Mouse (Mus musculus): ENCODE results near the gene B3gnt2. TPM values are rescaled to one million over a fixed set of nuclear protein-coding genes. Genes with fewer than 3 reads are reported as not detected.

B3gnt2 gene
- total RNA-seq, 4 experiments from 2014 or later, result 55.0 to 101 (median 68.4) TPM

DNA sequence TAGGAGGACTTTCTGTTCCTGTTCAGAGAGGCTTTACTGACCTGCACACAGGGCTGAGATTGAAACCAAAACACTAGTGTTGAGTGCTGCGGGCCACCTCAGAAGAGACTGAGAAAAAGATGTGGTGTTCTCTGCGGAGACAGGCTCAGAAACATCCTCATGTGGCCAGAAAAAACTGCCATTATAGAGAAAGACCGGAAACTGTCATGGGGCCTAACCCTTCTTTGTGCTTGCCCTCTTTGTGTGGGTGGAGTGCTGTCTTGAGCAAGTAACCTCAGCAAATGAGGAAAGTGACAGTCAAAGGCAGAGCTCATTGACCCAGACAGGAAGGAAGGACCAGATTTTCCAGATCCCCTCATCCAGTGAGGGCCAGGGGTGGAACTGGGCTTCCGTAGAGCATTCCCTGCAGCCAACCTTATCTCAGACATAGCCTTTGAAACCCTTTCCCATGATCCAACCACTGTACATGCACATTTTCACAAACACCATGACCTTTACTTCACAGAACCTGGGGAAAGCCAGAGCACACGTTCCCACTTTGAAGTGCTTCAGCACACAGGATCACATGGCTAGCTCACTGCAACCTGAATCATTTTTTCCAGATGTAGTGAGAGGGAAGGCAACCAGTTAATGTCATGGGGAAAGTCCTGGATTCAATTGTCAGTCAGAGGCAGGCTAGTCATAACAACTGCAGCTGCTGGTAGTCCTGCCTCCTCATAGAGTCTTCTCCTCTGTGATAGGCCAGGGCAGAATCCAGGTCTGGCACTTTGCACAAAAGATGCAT lies 46.6 kb downstream of the B3gnt2 start:
- no peak for DNase-seq

GRCm38 (mm10) chr11:22813427-22813826 lies 47.3 kb downstream of the B3gnt2 start:
- no peak for DNase-seq

DNA sequence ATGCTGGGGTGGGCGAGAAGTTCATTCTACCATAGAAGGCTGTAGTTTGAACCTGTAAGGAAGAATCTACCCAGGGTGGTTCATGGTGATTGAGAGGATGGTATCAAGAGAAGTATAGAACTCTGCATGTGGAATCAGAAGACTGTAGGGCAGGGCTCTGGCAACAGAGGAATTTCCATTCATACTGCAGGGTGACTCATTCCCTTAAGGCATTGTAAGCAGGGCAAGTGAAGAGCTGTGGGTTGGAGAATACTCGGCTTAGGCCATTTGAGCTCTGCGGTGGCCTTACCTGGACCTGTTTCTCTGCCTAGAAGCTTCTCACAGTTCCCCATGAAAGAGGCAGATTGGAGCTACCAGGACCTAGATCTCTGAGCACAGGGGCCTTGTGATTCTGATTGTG lies 49.3 kb downstream of the B3gnt2 start:
- no peak for DNase-seq

DNA sequence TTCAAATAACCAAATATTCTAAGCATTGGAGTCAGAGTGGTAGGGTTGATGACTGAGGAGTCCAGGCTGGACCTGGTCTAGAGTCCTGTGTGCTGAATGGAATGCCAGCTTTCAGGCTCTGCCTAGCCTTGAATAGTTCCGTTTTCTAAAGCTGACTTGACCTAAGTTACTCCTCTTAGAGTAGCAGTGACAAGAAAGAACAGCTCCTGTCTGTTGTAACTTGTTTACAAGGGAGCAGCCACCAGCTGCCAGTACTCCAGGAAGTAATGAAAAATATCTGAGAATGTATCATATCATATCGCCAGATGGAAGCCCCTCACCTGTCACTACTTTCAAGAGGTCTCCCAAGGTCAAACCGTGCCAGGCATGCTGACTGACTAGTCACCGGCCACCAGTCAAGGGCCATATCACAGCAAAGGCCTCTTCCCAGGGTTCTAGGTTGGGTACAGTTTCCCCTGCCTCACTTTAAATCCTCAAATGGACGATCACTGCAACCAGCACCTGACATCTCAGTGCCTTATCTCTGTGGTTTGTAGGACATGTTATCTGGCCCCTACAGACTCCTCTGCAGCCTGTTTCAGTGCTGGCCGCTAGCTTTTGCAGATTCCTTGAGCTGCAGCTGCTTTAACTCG lies 51.2 kb downstream of the B3gnt2 start:
- DNase-seq, result no peak

- DNase-seq, result no peak
Measured at GRCm38 (mm10) chr11:22808040-22808439, 52.7 kb downstream of the B3gnt2 start.

GRCm38 (mm10) chr11:22805171-22805570 lies 55.6 kb downstream of the B3gnt2 start:
- no peak for DNase-seq

DNA sequence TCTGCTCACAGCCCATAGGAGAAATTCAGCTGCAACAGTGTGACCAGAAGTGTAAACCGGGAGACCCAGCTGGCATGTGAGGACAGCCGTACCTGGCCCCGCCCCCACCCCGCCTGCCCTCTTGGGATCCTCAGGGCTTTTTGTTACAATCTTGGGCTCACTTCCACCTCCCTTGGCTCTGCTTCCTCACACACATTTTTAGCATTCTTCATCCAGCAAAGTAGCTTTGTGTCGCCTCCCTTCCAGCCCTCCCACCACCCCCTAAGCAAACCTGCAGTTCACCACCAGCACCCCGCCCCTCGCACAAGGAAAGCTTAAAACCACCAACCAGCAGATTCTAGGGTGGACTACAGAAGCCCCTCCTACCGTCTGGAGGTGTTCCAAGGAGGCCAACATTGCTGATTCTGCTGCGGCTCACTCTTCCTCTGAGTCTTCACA lies 60.8 kb downstream of the B3gnt2 start:
- no peak for DNase-seq

- DNase-seq, result no peak
Measured at GRCm38 (mm10) chr11:22798916-22799315, 61.8 kb downstream of the B3gnt2 start.

DNA sequence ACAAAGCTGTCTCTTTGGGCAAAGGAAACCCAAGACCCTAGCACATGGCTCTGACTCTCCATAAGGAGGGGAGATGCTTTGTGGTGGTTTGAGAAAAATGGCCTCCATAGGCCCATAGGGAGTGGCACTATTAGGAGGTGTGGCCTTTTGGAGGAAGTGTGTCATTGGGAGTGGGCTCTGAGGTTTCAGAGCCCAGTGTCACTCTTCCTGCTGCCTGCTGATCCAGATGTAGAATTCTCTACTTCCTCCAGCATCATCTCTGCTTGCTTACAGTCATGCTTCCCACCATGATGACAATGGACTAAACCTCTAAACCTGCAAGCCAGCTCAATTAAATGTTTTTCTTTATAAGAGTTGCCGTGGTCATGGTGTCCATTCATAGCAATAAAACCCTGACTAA lies 66.0 kb downstream of the B3gnt2 start:
- no peak for DNase-seq

- DNase-seq, result no peak
Measured at GRCm38 (mm10) chr11:22793881-22794203, 66.9 kb downstream of the B3gnt2 start.

DNA sequence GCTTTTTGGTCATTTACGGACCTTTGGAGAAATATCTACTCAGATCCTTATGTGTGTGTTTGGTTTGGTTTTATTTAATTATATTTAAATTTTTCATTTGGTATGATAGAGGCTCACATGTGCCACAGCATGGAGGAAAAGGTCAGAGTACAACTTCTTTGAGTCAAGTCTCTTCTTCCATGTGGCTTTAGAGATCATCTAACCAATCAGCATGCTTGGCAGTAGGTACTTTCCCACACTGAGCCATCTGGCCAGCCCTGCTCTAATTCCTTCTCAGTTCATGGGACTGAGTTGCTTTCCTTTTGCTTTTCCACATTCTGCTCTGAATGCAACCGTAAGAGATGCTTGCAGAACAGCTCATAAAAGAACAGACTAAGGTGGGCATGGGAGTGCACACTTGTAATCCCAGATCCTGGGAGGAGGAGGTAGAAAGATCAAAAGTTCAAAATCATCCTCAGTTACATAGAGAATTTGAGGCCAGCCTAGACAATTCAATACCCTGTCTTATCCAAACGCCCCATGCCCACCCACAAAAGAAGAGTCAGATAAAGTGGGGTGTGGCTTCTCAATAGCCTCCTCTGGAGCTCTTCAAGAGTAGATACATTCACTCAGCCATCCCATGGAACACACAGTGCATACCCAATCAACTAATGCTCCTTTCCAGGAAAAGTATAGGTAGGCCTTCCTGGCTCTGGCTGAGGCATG lies 67.4 kb downstream of the B3gnt2 start:
- DNase-seq, result no peak

GRCm38 (mm10) chr11:22792149-22792548 lies 68.6 kb downstream of the B3gnt2 start:
- DNase-seq, result no peak

DNA sequence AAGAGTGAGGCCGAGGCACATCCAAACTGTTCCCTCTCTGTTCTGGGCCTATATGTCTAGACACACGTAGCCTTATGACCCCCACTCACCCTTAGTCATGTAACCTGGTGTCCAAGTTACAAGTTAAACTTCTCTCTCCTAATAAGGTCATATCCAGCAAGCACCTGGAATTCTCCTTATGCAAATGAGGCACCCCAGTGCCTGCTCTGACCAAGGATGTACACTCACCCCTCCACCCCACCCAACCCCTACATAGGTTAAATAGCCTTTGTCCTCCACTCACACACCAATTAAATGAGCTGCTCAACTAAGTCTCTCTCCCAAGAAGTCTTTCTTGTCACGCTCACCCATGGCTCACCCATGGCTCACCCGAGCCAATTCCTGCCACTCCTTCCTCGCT lies 69.0 kb downstream of the B3gnt2 start:
- no peak for DNase-seq

GRCm38 (mm10) chr11:22787833-22788232 lies 72.9 kb downstream of the B3gnt2 start:
- DNase-seq, result no peak

- DNase-seq, result peak; percentile 62
Measured at GRCm38 (mm10) chr11:22784477-22784876, 76.3 kb downstream of the B3gnt2 start.

DNA sequence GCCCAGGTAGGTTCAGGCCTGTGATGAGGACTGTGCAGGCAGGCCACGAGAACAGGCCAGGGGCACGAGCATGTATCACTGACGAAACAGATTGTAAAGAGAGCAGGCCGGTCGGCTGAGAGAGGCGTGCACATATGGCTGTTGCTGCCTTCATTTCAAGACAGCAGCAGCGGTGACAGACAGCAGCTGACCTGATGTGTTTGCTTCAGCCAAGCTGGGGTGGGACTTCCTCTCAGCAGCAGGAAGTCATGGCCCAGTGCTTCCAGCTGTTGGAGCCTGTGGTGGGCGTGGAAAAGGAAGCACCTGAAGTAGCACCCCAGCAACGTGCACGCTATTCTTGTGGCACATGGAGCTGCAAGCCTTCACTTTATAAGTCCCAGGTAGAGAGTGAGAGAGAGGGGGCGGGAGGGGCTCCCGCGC lies 78.0 kb downstream of the B3gnt2 start:
- no peak for DNase-seq

GRCm38 (mm10) chr11:22781190-22781589 lies 79.6 kb downstream of the B3gnt2 start:
- DNase-seq, result no peak

DNA sequence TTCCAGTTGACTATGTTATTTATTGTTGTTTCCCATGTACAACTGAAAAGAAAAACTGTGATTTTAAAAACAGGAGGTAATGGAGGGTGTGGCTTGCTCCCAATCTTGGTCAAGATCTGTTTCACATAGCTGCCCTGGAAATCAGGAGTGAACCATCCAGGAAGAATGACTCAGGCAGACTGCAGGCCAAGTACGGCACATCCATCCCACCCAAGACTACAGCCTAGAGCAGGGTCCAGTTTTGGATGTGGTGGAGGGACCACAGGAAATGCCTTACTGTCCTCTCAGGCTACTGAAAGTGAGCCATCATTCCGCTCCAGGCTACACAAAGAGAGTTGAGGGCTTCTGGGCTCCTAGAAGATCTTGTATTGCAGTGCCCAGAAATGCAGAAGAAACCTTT lies 80.0 kb downstream of the B3gnt2 start:
- DNase-seq, result no peak

- DNase-seq, result no peak
Measured at GRCm38 (mm10) chr11:22779821-22780551, 80.8 kb downstream of the B3gnt2 start.

- no peak for DNase-seq
Measured at GRCm38 (mm10) chr11:22778596-22778995, 82.2 kb downstream of the B3gnt2 start.

GRCm38 (mm10) chr11:22777531-22777930 lies 83.2 kb downstream of the B3gnt2 start:
- DNase-seq, result no peak

- no peak for DNase-seq
Measured at GRCm38 (mm10) chr11:22774821-22775220, 85.9 kb downstream of the B3gnt2 start.

- DNase-seq, result no peak
Measured at GRCm38 (mm10) chr11:22766238-22766637, 94.5 kb downstream of the B3gnt2 start.
